Mouse (Mus musculus) cerebellum, adult 11-12 months (tissue): ENCODE results near the gene Atg14.
"Not testable (repeated sequence)": the region's sequence is repeated elsewhere in the genome, so short reads cannot be mapped to it uniquely, and the experiment has no call there.

ENCODE experiments used
- DNase-seq: peaks from one replicate; pipeline ENCODE4 v3.0.0; 2022

Gene Atg14

GRCm38 (mm10) chr14:47541325-47541948, 29.0 kb downstream of the Atg14 start:
- DNase-seq: no peak

DNA sequence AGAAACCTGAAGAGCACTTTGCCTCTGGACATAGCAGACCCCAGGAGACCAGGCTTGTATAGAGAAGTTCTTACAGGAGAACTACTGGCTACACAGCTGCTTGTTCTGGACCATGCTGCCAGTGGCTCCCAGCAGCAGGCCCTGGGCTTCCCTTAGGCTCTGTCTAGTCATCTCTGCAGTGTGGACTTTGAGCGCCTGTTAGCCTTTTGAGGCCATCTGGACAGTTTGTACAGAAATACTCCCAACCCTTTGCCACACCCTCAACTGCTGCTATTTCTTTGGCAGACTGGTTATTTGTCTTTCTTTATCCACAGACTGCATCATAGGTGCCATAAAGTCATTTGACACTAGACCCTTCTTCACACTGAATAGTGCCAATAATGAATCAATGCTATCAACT, 35.4 kb downstream of the Atg14 start:
- DNase-seq: no peak

DNA sequence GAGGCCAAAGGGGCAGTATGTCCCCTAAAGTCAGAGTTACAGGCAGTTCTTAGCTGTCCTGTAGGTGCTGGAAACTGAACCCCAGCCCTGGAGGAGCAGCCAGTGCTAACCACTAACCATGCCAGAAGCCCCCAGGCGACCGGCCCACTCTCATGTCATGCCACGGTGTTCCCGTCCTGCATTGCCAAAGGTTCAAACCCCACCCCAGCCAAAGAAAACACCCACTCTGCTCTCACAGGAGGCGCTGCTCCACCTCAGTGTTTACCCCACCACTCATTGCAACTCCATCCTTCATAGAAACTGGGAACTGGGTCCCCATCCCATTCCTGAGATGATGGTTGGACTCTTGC, 36.3 kb downstream of the Atg14 start:
- DNase-seq: no peak

GRCm38 (mm10) chr14:47533365-47534175, 36.9 kb downstream of the Atg14 start:
- DNase-seq: peak; percentile 18

GRCm38 (mm10) chr14:47532496-47532895, 38.0 kb downstream of the Atg14 start:
- DNase-seq: no peak

DNA sequence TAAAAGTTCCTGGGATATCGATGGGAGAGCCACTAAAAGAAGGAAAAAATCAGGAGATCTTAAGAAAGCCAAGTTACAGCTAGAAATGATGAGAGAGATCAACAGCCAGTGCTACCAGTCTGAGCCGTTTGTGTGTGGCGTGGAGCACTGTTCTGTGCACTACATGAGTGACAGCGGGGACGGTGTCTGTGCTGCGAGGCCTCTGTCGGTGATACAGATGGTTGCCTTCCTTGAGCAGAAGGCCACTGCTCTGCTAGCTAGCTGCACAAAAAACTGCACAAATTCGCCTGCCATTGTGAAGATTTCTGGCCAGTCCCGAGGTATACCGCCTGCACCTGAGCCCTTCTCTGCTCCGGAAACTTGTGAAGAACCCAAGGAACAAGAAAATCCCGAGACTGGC, 40.9 kb downstream of the Atg14 start:
- DNase-seq: not testable (repeated sequence)

DNA sequence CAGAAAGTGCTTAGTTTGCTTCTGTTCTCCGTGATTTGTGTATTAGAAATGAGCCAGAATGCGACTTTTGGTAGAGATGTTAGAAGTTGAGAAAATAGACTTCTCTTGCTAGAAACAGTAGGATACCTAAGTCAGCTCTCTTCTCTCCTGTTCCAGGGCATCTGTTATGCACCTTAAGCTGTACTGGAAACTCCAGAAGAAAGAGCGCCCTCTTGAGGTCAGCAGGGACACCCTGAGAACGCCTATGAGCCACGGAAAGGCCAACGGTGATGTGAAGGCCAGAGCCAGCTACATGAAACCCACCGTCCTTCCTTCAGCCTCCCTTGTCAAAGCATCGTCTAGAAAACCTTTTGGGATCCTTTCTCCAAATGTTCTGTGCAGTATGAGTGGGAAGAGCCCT, 41.4 kb downstream of the Atg14 start:
- DNase-seq: peak; percentile 55

DNA sequence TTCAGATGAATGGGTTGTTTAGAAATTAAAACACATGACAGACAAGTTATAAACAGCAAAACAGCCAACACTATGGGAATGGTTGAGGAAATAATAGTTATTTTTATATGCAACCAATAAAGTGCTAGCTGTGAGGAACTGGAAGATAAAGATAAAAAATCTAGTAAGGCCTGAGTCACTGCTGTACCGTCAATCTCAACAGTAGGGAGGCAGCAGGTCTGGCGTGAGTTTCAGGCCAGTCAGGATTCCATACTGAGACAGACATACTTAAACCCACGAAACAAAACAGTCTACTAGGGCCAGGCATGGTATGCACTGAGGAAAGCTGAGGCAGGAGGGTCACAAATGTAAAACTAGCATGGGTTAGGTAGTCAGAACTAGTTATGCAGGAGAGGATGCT, 42.2 kb downstream of the Atg14 start:
- DNase-seq: no peak

GRCm38 (mm10) chr14:47527833-47528232, 42.6 kb downstream of the Atg14 start:
- no peak for DNase-seq

DNA sequence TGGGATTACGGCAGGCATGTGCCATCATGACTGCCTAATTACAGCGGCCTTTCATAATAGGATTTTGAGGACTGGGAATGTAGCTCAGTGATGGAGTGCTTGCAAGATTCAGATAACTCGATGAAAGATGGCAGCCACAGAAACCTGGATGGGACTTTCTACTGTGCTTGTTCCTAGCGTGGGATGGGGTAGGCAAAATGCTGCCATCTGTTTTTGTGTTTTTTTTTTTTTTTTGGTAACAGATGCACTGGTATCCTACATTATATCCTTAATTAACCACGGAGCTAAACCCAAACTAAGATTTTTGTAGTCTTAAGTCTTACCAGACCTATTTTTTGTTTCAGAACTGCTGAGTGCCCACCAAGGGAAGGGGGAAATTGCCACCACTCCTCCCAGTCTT, 44.6 kb downstream of the Atg14 start:
- no peak for DNase-seq

GRCm38 (mm10) chr14:47525374-47525773, 45.1 kb downstream of the Atg14 start:
- DNase-seq: no peak

DNA sequence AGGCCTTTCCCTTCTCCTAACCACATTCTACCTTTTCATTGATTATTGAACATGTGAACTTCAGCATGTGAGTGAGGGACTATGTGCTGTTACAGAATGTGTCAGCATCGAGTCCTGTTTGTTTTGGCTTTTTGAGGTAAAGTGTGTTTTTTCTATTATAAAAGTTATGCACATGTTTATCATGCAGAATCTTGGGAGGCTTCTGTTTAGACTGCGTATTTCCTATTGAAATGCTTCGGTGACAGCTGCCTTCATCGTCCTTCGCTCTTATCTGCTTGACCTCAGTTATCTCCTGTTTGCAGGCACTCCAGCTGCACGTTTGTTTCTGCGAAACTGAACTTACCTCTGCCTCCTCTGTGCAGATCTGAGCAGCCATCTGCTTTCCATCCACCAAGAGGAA, 48.1 kb downstream of the Atg14 start:
- no peak for DNase-seq

DNA sequence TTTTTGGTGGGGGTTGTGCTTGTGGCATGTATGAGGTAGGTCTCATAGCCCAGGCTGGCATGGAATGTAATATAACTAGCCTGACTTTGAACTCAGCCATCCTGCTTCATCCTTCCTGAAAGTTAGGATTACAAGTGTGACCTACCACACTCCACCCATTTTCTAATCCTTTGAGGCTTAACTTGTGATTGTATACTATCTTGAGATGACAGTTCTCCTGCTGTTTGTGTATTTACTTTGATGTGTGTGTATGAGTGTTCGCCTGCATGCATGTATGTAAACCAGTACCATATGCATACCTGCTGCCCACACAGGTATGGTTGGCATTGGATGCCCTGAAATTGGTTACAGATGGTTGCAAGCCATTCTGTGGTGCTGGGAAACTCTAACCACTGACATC, 48.8 kb downstream of the Atg14 start:
- no peak for DNase-seq

- DNase-seq: no peak
These were observed 49.5 kb downstream of the Atg14 start for GRCm38 (mm10) chr14:47520751-47521449.

GRCm38 (mm10) chr14:47518619-47519018, 51.8 kb downstream of the Atg14 start:
- DNase-seq: no peak

DNA sequence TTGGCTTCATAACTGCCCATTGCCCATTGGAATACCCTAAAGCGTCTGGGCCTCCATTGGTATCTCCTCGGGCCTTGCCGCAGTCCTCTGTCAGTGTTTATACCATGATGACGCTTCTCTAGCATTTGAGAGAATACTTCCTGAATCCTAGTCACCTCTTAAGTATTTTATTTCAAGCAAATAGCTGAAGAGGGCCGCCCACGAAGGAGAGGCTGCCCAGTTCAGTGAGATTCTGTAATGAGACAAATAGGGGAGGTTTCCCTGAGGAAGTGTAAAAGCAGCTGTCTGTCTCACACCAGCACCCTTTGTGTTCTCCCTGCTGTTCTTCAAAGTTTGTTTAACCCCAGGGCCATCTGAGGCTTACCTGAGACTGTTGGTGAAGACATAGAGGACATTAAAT, 53.7 kb downstream of the Atg14 start:
- no peak for DNase-seq

DNA sequence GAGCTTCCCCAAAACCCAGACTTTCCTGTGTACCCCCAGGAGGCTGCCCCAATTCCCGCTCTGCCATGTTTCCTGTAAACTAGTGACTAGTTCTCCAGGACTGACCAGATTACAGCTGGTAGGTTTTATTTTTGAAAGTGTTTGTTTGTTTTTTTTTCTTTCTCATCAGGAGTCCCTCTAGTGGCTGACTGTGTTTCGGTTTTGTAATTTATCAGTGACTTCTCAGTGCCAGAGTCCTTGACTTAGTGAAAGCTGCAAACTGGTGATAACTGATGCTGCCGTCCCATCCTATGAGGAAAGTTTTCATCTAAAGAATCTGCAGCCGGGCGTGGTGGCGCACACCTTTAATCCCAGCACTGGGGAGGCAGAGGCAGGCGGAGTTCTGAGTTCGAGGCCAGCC, 54.8 kb downstream of the Atg14 start:
- DNase-seq: no peak

DNA sequence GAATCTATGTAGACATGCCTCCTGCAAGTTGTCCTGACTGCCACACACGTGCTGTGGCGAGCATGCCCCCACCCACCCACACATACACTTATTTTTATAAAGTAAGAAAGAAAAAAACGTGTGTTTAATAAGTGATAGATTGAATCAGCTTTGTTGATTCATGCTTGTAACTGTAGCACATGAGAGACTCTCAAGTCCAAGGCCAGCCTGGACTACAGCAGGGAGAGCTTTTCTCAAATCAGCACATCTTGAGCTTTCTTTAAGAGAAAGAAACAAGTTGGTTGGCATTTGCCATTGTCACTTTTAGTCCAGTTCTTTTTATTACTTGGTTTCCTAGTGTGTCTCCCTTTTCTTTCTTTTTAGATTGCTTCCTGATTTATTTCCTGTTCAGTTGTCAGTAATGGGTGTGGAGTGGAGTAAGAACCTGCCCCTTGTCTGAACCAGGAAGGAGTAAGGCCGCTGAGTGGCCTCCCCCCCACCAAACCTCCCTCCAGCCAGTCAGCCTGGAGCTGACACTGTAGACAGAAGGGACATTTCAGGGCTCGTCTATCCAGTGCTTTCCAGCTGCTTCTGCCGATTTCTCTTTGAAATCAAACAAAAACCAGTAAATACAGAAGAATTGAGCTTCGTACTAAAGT, 55.5 kb downstream of the Atg14 start:
- no peak for DNase-seq

DNA sequence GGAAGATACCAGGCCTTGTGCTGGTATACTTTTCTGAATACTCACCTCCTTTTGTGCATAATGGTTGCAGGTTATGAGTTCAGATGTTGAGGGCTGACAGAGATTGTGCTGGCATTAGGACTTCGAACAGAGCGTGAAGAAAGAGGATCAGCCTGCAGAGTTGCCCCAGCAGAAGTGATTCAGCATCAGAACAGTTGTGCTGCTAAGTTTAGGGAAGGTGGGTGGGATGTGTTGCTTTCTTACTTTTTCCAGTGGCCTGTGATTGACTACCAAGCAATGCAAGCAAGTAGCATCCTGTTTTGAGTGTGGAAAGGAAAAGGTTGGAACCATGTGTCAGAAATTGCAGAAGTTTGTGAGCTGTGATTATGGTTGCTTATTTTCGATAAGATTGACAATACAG, 56.8 kb downstream of the Atg14 start:
- no peak for DNase-seq

DNA sequence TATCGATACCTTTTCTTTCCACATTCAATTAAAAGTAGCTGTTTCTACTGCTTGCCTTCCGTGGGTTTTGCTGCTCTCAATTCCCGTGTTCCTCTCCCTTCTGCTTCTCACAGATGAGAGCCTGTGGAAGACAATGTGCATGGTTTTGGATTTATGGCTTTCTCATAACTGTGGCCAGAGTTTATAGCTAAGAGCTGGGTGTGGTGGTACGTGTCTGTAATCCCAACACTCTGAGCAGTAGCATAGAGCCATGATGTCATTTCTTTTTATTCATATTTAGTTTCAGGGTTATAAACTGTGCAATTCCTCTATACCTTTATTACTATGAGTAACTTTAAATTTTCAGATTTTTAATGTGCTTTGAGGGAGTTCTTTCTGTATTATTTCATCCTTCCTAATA, 60.2 kb downstream of the Atg14 start:
- no peak for DNase-seq

DNA sequence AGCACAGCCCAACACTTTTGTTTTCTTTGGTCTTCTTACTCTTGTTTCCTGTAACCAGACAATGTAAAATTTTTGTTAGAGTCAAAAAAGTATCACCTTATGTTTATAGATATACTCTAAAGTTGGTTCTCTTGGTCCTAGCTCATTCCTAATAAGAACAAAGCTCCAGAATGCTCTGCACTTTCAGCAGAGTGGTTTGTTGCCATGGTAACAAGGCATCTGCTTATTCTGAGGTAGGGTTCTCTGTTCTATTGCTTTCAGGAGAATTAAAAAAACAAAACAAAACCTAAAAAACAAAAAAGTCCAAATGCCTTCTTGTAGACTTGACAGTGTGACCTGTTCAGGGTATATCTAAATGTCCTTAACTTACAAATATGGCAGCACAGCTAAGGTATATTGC, 62.4 kb downstream of the Atg14 start:
- DNase-seq: no peak

GRCm38 (mm10) chr14:47506676-47507075, 63.8 kb downstream of the Atg14 start:
- DNase-seq: no peak

- no peak for DNase-seq
These were observed 66.4 kb downstream of the Atg14 start for GRCm38 (mm10) chr14:47504036-47504435.

DNA sequence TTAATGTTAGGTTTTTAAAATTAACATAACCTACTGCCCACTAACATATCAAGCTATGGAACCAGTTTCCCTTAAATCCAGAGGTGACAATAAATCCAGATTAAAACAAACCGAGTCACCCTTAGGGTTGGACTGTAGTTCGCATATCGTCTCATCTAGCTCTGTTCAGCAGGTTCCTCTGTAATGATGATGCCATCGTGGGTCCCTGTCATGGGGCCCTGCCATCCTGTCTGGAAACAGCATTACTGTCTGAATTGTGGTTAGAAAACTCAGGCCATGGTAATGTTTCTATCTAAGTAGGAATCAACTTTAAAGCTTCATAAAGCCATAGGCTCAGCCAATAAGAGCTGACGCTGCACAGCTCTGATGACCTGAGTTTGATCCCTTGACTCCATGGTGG, 71.8 kb downstream of the Atg14 start:
- no peak for DNase-seq
